27 mouse cellular contexts compared by ENCODE assay signal in genomic region chr11:35989967-35990366, GRCm38 (mm10).
"Had no signal": no experiment of that assay in that cellular context is flagged by ENCODE, and none has a peak within 500 bp of the region (broad histone marks: within the 10 kb centered on the region; RNA-seq: fewer than 3 reads in every experiment).

No protein-coding gene starts in this region.

- H3K9ac ChIP-seq: heart, embryonic 13.5 days; heart, embryonic 15.5 days; hindbrain, embryonic 13.5 days; hindbrain, embryonic 15.5 days; kidney, embryonic 15.5 days; limb, embryonic 13.5 days; limb, embryonic 15.5 days; liver, embryonic 12.5 days; liver, embryonic 14.5 days had no signal

- H3K27me3 ChIP-seq: heart, embryonic 15.5 days; hindbrain, embryonic 15.5 days had no signal

- H3K27ac ChIP-seq: heart, adult 2 months; heart, embryonic 13.5 days; heart, embryonic 15.5 days; hindbrain, embryonic 13.5 days; hindbrain, embryonic 15.5 days; hindbrain, postnatal 0 days; kidney, embryonic 15.5 days; kidney, postnatal 0 days; limb, embryonic 13.5 days; limb, embryonic 15.5 days; liver, embryonic 12.5 days; liver, embryonic 14.5 days had no signal

- ATAC-seq: hindbrain, postnatal 0 days; intestine, embryonic 16.5 days; liver, embryonic 12.5 days had no signal

- H3K4me2 ChIP-seq: heart, embryonic 11.5 days; heart, embryonic 13.5 days; heart, embryonic 15.5 days; hindbrain, embryonic 13.5 days; hindbrain, embryonic 15.5 days; kidney, embryonic 15.5 days; limb, embryonic 13.5 days; limb, embryonic 15.5 days; liver, embryonic 12.5 days had no signal

- H3K9me3 ChIP-seq: heart, embryonic 13.5 days; heart, embryonic 15.5 days; hindbrain, embryonic 13.5 days; hindbrain, embryonic 15.5 days; kidney, embryonic 15.5 days; limb, embryonic 13.5 days; limb, embryonic 15.5 days; liver, embryonic 12.5 days had no signal

- H3K36me3 ChIP-seq: heart, embryonic 13.5 days; heart, embryonic 15.5 days; hindbrain, embryonic 13.5 days; hindbrain, embryonic 15.5 days; kidney, embryonic 15.5 days; limb, embryonic 13.5 days; limb, embryonic 15.5 days; liver, embryonic 12.5 days had no signal

- DNase-seq: gastrocnemius, postnatal 14 days; gastrocnemius, postnatal 36 days; heart, adult 11 months; heart, adult 2 months; heart, postnatal 14 days; heart, postnatal 36 days; kidney, adult 11 months; kidney, adult 2 months; kidney, adult 9 months; kidney, postnatal 14 days; kidney, postnatal 36 days; layer of hippocampus, adult 9-11 months; layer of hippocampus, postnatal 36 days; left cerebral cortex, postnatal 4 days had no signal

- H3K4me3 ChIP-seq: heart, adult 2 months; heart, embryonic 13.5 days; heart, embryonic 15.5 days; hindbrain, embryonic 13.5 days; hindbrain, embryonic 15.5 days; kidney, embryonic 15.5 days; limb, embryonic 13.5 days; limb, embryonic 15.5 days; liver, embryonic 12.5 days had no signal
